Mouse (Mus musculus): ENCODE data around the gene Gm11116. TPM values are rescaled to one million over a fixed set of nuclear protein-coding genes. Genes with fewer than 3 reads are reported as not detected.
"Not testable (repeated sequence)": the region's sequence is repeated elsewhere in the genome, so short reads cannot be mapped to it uniquely, and the experiment has no call there.

Gene Gm11116
- not detected for total RNA-seq (2021)
- long read RNA-seq, experiment 1, result 0 reads
- long read RNA-seq, experiment 2, result 0 reads

DNA sequence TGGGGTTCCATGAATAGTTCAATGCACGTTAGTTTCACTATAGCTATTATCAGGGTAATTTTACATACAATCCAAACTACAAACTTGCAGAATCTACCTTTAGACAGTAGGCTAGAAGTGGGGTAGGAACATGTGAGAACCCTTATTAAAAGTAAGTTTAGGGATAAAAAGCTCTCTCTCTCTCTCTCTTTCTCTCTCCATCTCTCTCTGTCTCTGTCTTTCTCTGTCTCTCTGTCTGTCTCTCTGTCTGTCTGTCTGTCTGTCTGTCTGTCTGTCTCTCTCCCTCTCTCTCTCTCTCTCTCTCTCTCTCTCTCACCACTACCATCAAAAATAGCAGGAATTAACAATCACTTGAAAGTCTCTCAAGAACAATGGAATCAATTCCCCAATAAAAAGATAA is at the start of gene Gm11116:
TSS of gene Gm11116 (minus strand) at position 101 of the 400 bp plus-strand sequence.
- DNase-seq, result no peak

DNA sequence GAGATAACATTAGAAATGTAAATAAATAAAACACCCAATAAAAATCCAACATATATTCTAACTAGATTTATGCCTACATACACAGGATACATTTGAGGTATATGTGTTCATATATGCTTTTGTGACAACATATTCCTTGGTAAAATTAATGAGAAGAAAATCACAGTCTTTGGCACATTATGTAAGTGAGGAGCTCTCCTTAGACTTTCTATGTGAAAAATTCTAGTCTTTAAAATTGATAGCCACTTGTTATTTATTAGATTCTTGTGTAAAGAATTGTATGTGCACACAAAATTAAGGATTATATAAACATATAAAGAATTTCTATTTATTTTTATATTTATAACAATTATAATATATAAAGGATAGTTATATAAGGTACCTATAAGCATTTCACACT is 42.7 kb upstream of the Gm11116 start, which contains the start of gene Gm11115:
TSS of gene Gm11115 (minus strand) at position 101 of the 400 bp plus-strand sequence.
- no peak for DNase-seq

DNA sequence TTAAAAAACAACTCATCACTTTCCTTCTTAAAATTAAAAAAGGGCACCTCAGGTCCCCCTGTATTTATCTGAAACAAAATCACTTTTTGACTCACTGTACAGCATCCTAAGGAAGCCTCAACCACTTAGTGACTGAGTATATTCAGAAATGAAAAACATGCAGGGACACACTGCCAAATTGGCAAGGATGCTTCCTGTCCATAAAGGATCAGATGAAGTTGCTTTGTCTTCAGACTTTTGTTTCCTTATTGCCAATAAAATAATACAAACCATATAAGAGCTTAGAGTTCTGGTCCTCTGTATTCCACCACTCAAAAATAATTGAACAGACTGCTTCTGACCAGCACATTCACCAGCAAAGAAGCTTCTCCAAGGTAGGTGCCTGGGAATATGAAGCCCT is 25.1 kb downstream of the Gm11116 start, which contains the start of gene Smr2:
TSS of gene Smr2 (plus strand) at position 301 of the 400 bp plus-strand sequence.
- not testable (repeated sequence) for DNase-seq

Other genes starting within 250 kb of the Gm11116 start
- gene Odam, start 226.5 kb downstream of the Gm11116 start, total RNA-seq (2021), result not detected
- not detected for gene Csn3, start 186.0 kb downstream of the Gm11116 start, total RNA-seq (2021)
- gene 2310003L06Rik, start 142.1 kb downstream of the Gm11116 start, total RNA-seq (2021), result not detected
- gene Gm28434, start 142.0 kb downstream of the Gm11116 start, total RNA-seq (2021), result not detected
- gene Cabs1, start 132.1 kb downstream of the Gm11116 start, total RNA-seq (2021), result not detected
- gene Smr3a, start 109.0 kb downstream of the Gm11116 start, total RNA-seq (2021), result not detected
- not detected for gene Smr2, start 25.0 kb downstream of the Gm11116 start, total RNA-seq (2021)
- not detected for gene Gm11115, start 42.6 kb upstream of the Gm11116 start, total RNA-seq (2021)
- gene Gm7714, start 157.4 kb upstream of the Gm11116 start, total RNA-seq (2021), result not detected
- gene Prol1, start 205.8 kb upstream of the Gm11116 start, total RNA-seq (2021), result not detected

Measured in adrenal gland, postnatal 36 days (tissue).